Mouse (Mus musculus) ovary, postnatal 10 days (tissue): ENCODE results near the gene Anxa3.

Experiments
- DNase-seq: peaks from one replicate; pipeline ENCODE4 v3.0.0; 2022; ENCODE audit warnings: low spot score

The Anxa3 gene

GRCm38 (mm10) chr5:96847986-96848385 lies 54.8 kb downstream of the Anxa3 start:
- DNase-seq = no peak

GRCm38 (mm10) chr5:96848386-96848785 lies 55.2 kb downstream of the Anxa3 start:
- DNase-seq = no peak

- DNase-seq = no peak
These were observed 56.1 kb downstream of the Anxa3 start for GRCm38 (mm10) chr5:96849232-96849631.

- DNase-seq = no peak
These were observed 60.3 kb downstream of the Anxa3 start for GRCm38 (mm10) chr5:96853451-96853850.

- no peak for DNase-seq
These were observed 61.2 kb downstream of the Anxa3 start for GRCm38 (mm10) chr5:96854350-96854749.

GRCm38 (mm10) chr5:96859938-96860337 lies 66.8 kb downstream of the Anxa3 start:
- DNase-seq = no peak

GRCm38 (mm10) chr5:96867171-96867570 lies 74.0 kb downstream of the Anxa3 start:
- no peak for DNase-seq

GRCm38 (mm10) chr5:96868893-96869292 lies 75.8 kb downstream of the Anxa3 start:
- no peak for DNase-seq

- DNase-seq = no peak
These were observed 77.9 kb downstream of the Anxa3 start for GRCm38 (mm10) chr5:96870996-96871395.

GRCm38 (mm10) chr5:96878178-96878577 lies 85.0 kb downstream of the Anxa3 start:
- no peak for DNase-seq

- DNase-seq = no peak
These were observed 85.9 kb downstream of the Anxa3 start for GRCm38 (mm10) chr5:96878851-96879540.

GRCm38 (mm10) chr5:96880231-96880630 lies 87.1 kb downstream of the Anxa3 start:
- no peak for DNase-seq

GRCm38 (mm10) chr5:96881118-96881517 lies 88.0 kb downstream of the Anxa3 start:
- no peak for DNase-seq

GRCm38 (mm10) chr5:96881613-96882012 lies 88.5 kb downstream of the Anxa3 start:
- no peak for DNase-seq

- no peak for DNase-seq
These were observed 92.1 kb downstream of the Anxa3 start for GRCm38 (mm10) chr5:96885202-96885601.

GRCm38 (mm10) chr5:96888396-96888795 lies 95.3 kb downstream of the Anxa3 start:
- DNase-seq = no peak

GRCm38 (mm10) chr5:96890367-96890766 lies 97.2 kb downstream of the Anxa3 start:
- no peak for DNase-seq
